ENCODE assay signal across 8 mouse cellular contexts in genomic region chr13:49129845-49130244, GRCm38 (mm10). TPM values are rescaled to one million over a fixed set of nuclear protein-coding genes. Genes with fewer than 3 reads are reported as not detected.
A peak's percentile ranks its signal among the peaks of the same experiment; 100 is the strongest.
DNase-seq lines count a peak whose midpoint lies in the region; ATAC-seq lines count a peak whose summit lies in the region.

No protein-coding gene starts in this region.

- H3K27me3 ChIP-seq in heart, embryonic 10.5 days (ENCODE audit: insufficient read depth, poor library complexity, severe bottlenecking): no peaks in the 10 kb centered on the region
- H3K27me3 ChIP-seq in intestine, embryonic 15.5 days (replicated peaks): no peaks in the 10 kb centered on the region

- no peak overlapping the region for H3K4me2 ChIP-seq in intestine, embryonic 15.5 days (replicated peaks)

- no peaks in the 10 kb centered on the region for H3K9me3 ChIP-seq in heart, embryonic 10.5 days
- H3K9me3 ChIP-seq in intestine, embryonic 15.5 days: no peaks in the 10 kb centered on the region

- H3K36me3 ChIP-seq in heart, embryonic 10.5 days: no peaks in the 10 kb centered on the region
- H3K36me3 ChIP-seq in intestine, embryonic 15.5 days: no peaks in the 10 kb centered on the region

- intact Hi-C loops in left cerebral cortex, postnatal 10 days (cut with DNase I): no loop called here

- no peak overlapping the region for H3K9ac ChIP-seq in intestine, embryonic 15.5 days

- peak; percentile 59 for DNase-seq in embryo, embryonic 10 days (ENCODE audit: low spot score)
- DNase-seq in embryo, embryonic 9.5 days (ENCODE audit: extremely low spot score): no peak
- peak; percentile 46 to 61 for DNase-seq in cerebellum, postnatal 25 days
- no peak for DNase-seq in heart, embryonic 10.5 days (ENCODE audit: low spot score)
- peak; percentile 64 to 86 for DNase-seq in left cerebral cortex, postnatal 10 days (ENCODE audit: extremely low spot score in 1 of 2, low spot score in 2 of 2)
- DNase-seq in right cerebral cortex, postnatal 14 days: peak; percentile 68

- no peak for ATAC-seq in intestine, embryonic 15.5 days
- ATAC-seq in erythroid progenitor cell, adult 5-6 weeks (replicated peaks; ENCODE audit: low FRiP score, poor library complexity, severe bottlenecking): no peak

- no peak overlapping the region for H3K4me3 ChIP-seq in heart, embryonic 10.5 days
- no peak overlapping the region for H3K4me3 ChIP-seq in intestine, embryonic 15.5 days (replicated peaks)

- H3K4me1 ChIP-seq in heart, embryonic 10.5 days: peaks cover 46% of the 10 kb centered on the region
- peaks cover 45% of the 10 kb centered on the region for H3K4me1 ChIP-seq in intestine, embryonic 15.5 days (replicated peaks)

- peak overlapping the region; percentile 6 for H3K27ac ChIP-seq in heart, embryonic 10.5 days
- H3K27ac ChIP-seq in intestine, embryonic 15.5 days: no peak overlapping the region

- 10% methylated on average over 4 of the region's 4 CpGs for WGBS in heart, embryonic 10.5 days
- 41% methylated on average over 4 of the region's 4 CpGs for WGBS in intestine, embryonic 15.5 days

RNA-seq across cellular contexts. Expression of gene Wnk2, which starts 18.0 kb away (rescaled TPM):
- 0.89 TPM in 2 replicates for polyA plus RNA-seq in heart, embryonic 10.5 days (2016; fragmentation: Nextera tagmentation; extraction: Ambion mirVana)
- total RNA-seq in left cerebral cortex, postnatal 10 days (2021): 100 to 1,000 TPM; 112 to 116 TPM
- polyA plus RNA-seq in intestine, embryonic 15.5 days (2015; fragmentation: Nextera tagmentation; extraction: Ambion mirVana): 3.1 and 4.1 TPM in 2 replicates
- not detected in 2 replicates for total RNA-seq in erythroid progenitor cell, adult 5-6 weeks (2015; ENCODE audit: low replicate concordance)
- not detected in 2 replicates for total RNA-seq in erythroid progenitor cell, adult 5-6 weeks (2017; ENCODE audit: low replicate concordance)

RNA-seq across cellular contexts. Expression of gene Ninj1, which starts 57.4 kb away (rescaled TPM):
- polyA plus RNA-seq in heart, embryonic 10.5 days (2016; fragmentation: Nextera tagmentation; extraction: Ambion mirVana): 51.3 and 55.3 TPM in 2 replicates
- 10 to 100 TPM; 23.8 to 23.9 TPM for total RNA-seq in left cerebral cortex, postnatal 10 days (2021)
- polyA plus RNA-seq in intestine, embryonic 15.5 days (2015; fragmentation: Nextera tagmentation; extraction: Ambion mirVana): 54.8 and 62.1 TPM in 2 replicates
- total RNA-seq in erythroid progenitor cell, adult 5-6 weeks (2015; ENCODE audit: low replicate concordance): 27.2 and 40.7 TPM in 2 replicates
- 0.76 and 4.6 TPM in 2 replicates for total RNA-seq in erythroid progenitor cell, adult 5-6 weeks (2017; ENCODE audit: low replicate concordance)

Comparison
In these comparisons a context has a peak if more than half of its experiments do, and no peak if none do; other contexts are left out.
1. DNase-seq: peak in embryo, embryonic 10 days (single experiment), cerebellum, postnatal 25 days (2 of 2), left cerebral cortex, postnatal 10 days (2 of 2) and right cerebral cortex, postnatal 14 days (single experiment); none in embryo, embryonic 9.5 days (single experiment) and heart, embryonic 10.5 days (single experiment).
2. RNA of gene Wnk2, which starts 18.0 kb away (total RNA-seq): 112 to 116 TPM in left cerebral cortex, postnatal 10 days; not detected in erythroid progenitor cell, adult 5-6 weeks; every median in the first group is over 100 times any median in the second.